Comparison of ENCODE assay signal across 8 mouse cellular contexts in genomic region chr7:12835779-12836178, GRCm38 (mm10). TPM values are rescaled to one million over a fixed set of nuclear protein-coding genes. Genes with fewer than 3 reads are reported as not detected.
DNase-seq lines count a peak whose midpoint lies in the region; ATAC-seq and TF ChIP-seq lines count a peak whose summit lies in the region.

No protein-coding gene starts in this region.

- TF ChIP-seq CTCF in CH12.LX (conservative IDR thresholded peaks at IDR 0.05 in 1 of 2, IDR thresholded peaks at IDR 0.05 in 1 of 2; ENCODE audit: low read depth in 2 of 2, low read length in 2 of 2), result no peak

- dilution Hi-C loops in CH12.LX (cut with MboI; ENCODE audit: extremely low pct_ligation_motif_present, extremely low pct_unique_long_range_greater_than_20kb, low sequenced_read_pairs), result no loop called here

- H3K4me2 ChIP-seq in CH12.LX (ENCODE audit: insufficient read depth, low read depth, poor library complexity, severe bottlenecking), result peak overlapping the region; percentile 64
- H3K4me2 ChIP-seq in forebrain, embryonic 16.5 days (ENCODE audit: low read length), result peak overlapping the region; percentile 57
- H3K4me2 ChIP-seq in liver, embryonic 15.5 days, result peak overlapping the region; percentile 87

- no peak for TF ChIP-seq POLR2A in CH12.LX (IDR thresholded peaks at IDR 0.05; ENCODE audit: low read depth, low read length)

- H3K9me3 ChIP-seq in heart, embryonic 10.5 days, result peaks cover 32% of the 10 kb centered on the region
- peaks cover 43% of the 10 kb centered on the region for H3K9me3 ChIP-seq in CH12.LX (replicated peaks; ENCODE audit: low read length)
- peaks cover 33% of the 10 kb centered on the region for H3K9me3 ChIP-seq in forebrain, embryonic 16.5 days (ENCODE audit: control insufficient read depth, low read length)
- H3K9me3 ChIP-seq in liver, embryonic 15.5 days (replicated peaks), result no peaks in the 10 kb centered on the region

- 96% methylated on average over 4 of the region's 4 CpGs for WGBS in heart, embryonic 10.5 days
- WGBS in forebrain, embryonic 16.5 days, result 96% methylated on average over 4 of the region's 4 CpGs
- 73% methylated on average over 4 of the region's 4 CpGs for WGBS in liver, embryonic 15.5 days (ENCODE audit: insufficient replicate concordance)

- no peak for ATAC-seq in forebrain, embryonic 16.5 days
- ATAC-seq in liver, embryonic 15.5 days (ENCODE audit: insufficient read depth), result no peak
- no peak for ATAC-seq in cerebellum, adult (ENCODE audit: insufficient number of reproducible peaks, low FRiP score, low TSS enrichment)

- peaks cover 15% of the 10 kb centered on the region for H3K79me2 ChIP-seq in CH12.LX (replicated peaks; ENCODE audit: control insufficient read depth, extremely low read depth, insufficient read depth, poor library complexity, severe bottlenecking)

- H3K36me3 ChIP-seq in heart, embryonic 10.5 days, result peaks cover 49% of the 10 kb centered on the region
- peaks cover 34 to 47% of the 10 kb centered on the region in 2 experiments for H3K36me3 ChIP-seq in CH12.LX (replicated peaks in 1 of 2; ENCODE audit: control insufficient read depth in 1 of 2, insufficient read depth in 1 of 2, low read length in 1 of 2)
- peaks cover 42% of the 10 kb centered on the region for H3K36me3 ChIP-seq in forebrain, embryonic 16.5 days (ENCODE audit: control insufficient read depth, insufficient read depth)
- peaks cover 45% of the 10 kb centered on the region for H3K36me3 ChIP-seq in liver, embryonic 15.5 days (replicated peaks)

- no peaks in the 10 kb centered on the region for H3K27me3 ChIP-seq in heart, embryonic 10.5 days (ENCODE audit: insufficient read depth, poor library complexity, severe bottlenecking)
- H3K27me3 ChIP-seq in CH12.LX (replicated peaks), result no peaks in the 10 kb centered on the region
- no peaks in the 10 kb centered on the region for H3K27me3 ChIP-seq in forebrain, embryonic 16.5 days (replicated peaks; ENCODE audit: control insufficient read depth, insufficient read depth, low read length)
- H3K27me3 ChIP-seq in liver, embryonic 15.5 days, result no peaks in the 10 kb centered on the region

- no peak for TF ChIP-seq RAD21 in CH12.LX (IDR thresholded peaks at IDR 0.05; ENCODE audit: low read depth, low read length)

- H3K9ac ChIP-seq in CH12.LX (ENCODE audit: insufficient read depth, low read depth), result peak overlapping the region; percentile 92
- H3K9ac ChIP-seq in forebrain, embryonic 16.5 days (replicated peaks; ENCODE audit: low read depth, low read length), result no peak overlapping the region
- H3K9ac ChIP-seq in liver, embryonic 15.5 days, result no peak overlapping the region

- H3K4me1 ChIP-seq in heart, embryonic 10.5 days, result no peaks in the 10 kb centered on the region
- peaks cover 0 to 13% of the 10 kb centered on the region in 2 experiments; a peak in 2 of 4 replicates for H3K4me1 ChIP-seq in CH12.LX (ENCODE audit: control insufficient read depth in 1 of 2, insufficient read depth in 2 of 2)
- H3K4me1 ChIP-seq in forebrain, embryonic 16.5 days (replicated peaks; ENCODE audit: control insufficient read depth, insufficient read depth, low read length), result peaks cover 3% of the 10 kb centered on the region; the same call in 1 of the 2 replicates
- H3K4me1 ChIP-seq in liver, embryonic 15.5 days (replicated peaks), result peaks cover 21% of the 10 kb centered on the region

- DNase-seq in heart, embryonic 10.5 days (ENCODE audit: low spot score), result no peak
- no peak for DNase-seq in heart, postnatal 14 days
- no peak for DNase-seq in CH12.LX (ENCODE audit: extremely low read depth)
- no peak for DNase-seq in adrenal gland, postnatal 14 days
- no peak for DNase-seq in ovary, adult 18-20 months (ENCODE audit: low spot score)

- intact Hi-C loops in heart, postnatal 14 days (cut with DNase I), result loop anchor here (5.0 kb wide), 1 partner anchor 47 kb away; the partner anchor contains the start of gene Zfp128

- in situ Hi-C loops in CH12.LX (cut with MboI; ENCODE audit: low pct_ligation_motif_present, low pct_unique_long_range_greater_than_20kb, low sequenced_read_pairs), result no loop called here

- no peak for TF ChIP-seq EP300 in CH12.LX (IDR thresholded peaks at IDR 0.05; ENCODE audit: low read length)

- peak overlapping the region; percentile 71 for H3K4me3 ChIP-seq in heart, embryonic 10.5 days
- peak overlapping the region; percentile 74 to 91 (median 83) for H3K4me3 ChIP-seq in CH12.LX (replicated peaks in 1 of 3; ENCODE audit: low read depth in 2 of 3, low read length in 2 of 3, poor library complexity in 1 of 3)
- H3K4me3 ChIP-seq in forebrain, embryonic 16.5 days (replicated peaks; ENCODE audit: low read length), result peak overlapping the region; percentile 64
- peak overlapping the region; percentile 75 for H3K4me3 ChIP-seq in liver, embryonic 15.5 days (replicated peaks)

- H3K27ac ChIP-seq in heart, embryonic 10.5 days, result no peak overlapping the region
- no peak overlapping the region for H3K27ac ChIP-seq in CH12.LX (ENCODE audit: insufficient read depth, low read depth)
- H3K27ac ChIP-seq in forebrain, embryonic 16.5 days (ENCODE audit: low read length), result no peak overlapping the region
- H3K27ac ChIP-seq in liver, embryonic 15.5 days (replicated peaks), result no peak overlapping the region

TF ChIP-seq in CH12.LX, 34 proteins besides CTCF, POLR2A, EP300 and RAD21:
- TF ChIP-seq JUND (conservative IDR thresholded peaks at IDR 0.05; ENCODE audit: low read depth, low read length) (no peak), ZNF384 (IDR thresholded peaks at IDR 0.05; ENCODE audit: low read depth, low read length) (peak; percentile 68)

RNA-seq across cellular contexts. Expression of gene Zfp110, which starts 1.2 kb away (rescaled TPM):
- 24.1 and 25.4 TPM in 2 replicates for polyA plus RNA-seq in heart, embryonic 10.5 days (2016; fragmentation: Nextera tagmentation; extraction: Ambion mirVana)
- total RNA-seq in heart, postnatal 14 days (2021), result 10 to 100 TPM; 15.1 to 17.3 TPM
- total RNA-seq in CH12.LX (2012; rRNA removed) (29.3 and 31.0 TPM in 2 replicates), CH12.LX (2014; rRNA removed) (26.6 and 31.5 TPM in 2 replicates)
- 14.8 and 16.2 TPM in 2 replicates for polyA plus RNA-seq in CH12.LX (2012; ENCODE audit: insufficient read length, low read depth)
- polyA plus RNA-seq in forebrain, embryonic 16.5 days (2015; fragmentation: Nextera tagmentation; extraction: Ambion mirVana), result 42.0 and 43.0 TPM in 2 replicates
- polyA plus RNA-seq in liver, embryonic 15.5 days (2015; fragmentation: Nextera tagmentation; extraction: Ambion mirVana), result 10.8 and 12.3 TPM in 2 replicates
- 22.8 and 23.2 TPM in 2 replicates for total RNA-seq in adrenal gland, postnatal 14 days (2021)

RNA-seq across cellular contexts. Expression of gene Zfp329, which starts 17.1 kb away (rescaled TPM):
- polyA plus RNA-seq in heart, embryonic 10.5 days (2016; fragmentation: Nextera tagmentation; extraction: Ambion mirVana), result 11.7 and 13.6 TPM in 2 replicates
- total RNA-seq in heart, postnatal 14 days (2021), result 1 to 10 TPM; 8.6 to 9.3 TPM
- 4.4 and 4.5 TPM in 2 replicates for total RNA-seq in CH12.LX (2012; rRNA removed)
- total RNA-seq in CH12.LX (2014; rRNA removed), result 3.9 and 7.2 TPM in 2 replicates
- 4.3 and 4.5 TPM in 2 replicates for polyA plus RNA-seq in CH12.LX (2012; ENCODE audit: insufficient read length, low read depth)
- 27.5 and 32.1 TPM in 2 replicates for polyA plus RNA-seq in forebrain, embryonic 16.5 days (2015; fragmentation: Nextera tagmentation; extraction: Ambion mirVana)
- 1.6 and 1.9 TPM in 2 replicates for polyA plus RNA-seq in liver, embryonic 15.5 days (2015; fragmentation: Nextera tagmentation; extraction: Ambion mirVana)
- total RNA-seq in adrenal gland, postnatal 14 days (2021), result 9.0 and 11.8 TPM in 2 replicates

RNA-seq across cellular contexts. Expression of gene Zscan18, which starts 32.3 kb away (rescaled TPM):
- polyA plus RNA-seq in heart, embryonic 10.5 days (2016; fragmentation: Nextera tagmentation; extraction: Ambion mirVana), result 10.7 and 10.8 TPM in 2 replicates
- total RNA-seq in heart, postnatal 14 days (2021), result 1 to 10 TPM; 1.4 TPM
- total RNA-seq in CH12.LX (2012; rRNA removed), result 1.6 and 1.8 TPM in 2 replicates
- 0.56 and 1.4 TPM in 2 replicates for total RNA-seq in CH12.LX (2014; rRNA removed)
- polyA plus RNA-seq in CH12.LX (2012; ENCODE audit: insufficient read length, low read depth), result 1.3 and 1.6 TPM in 2 replicates
- polyA plus RNA-seq in forebrain, embryonic 16.5 days (2015; fragmentation: Nextera tagmentation; extraction: Ambion mirVana), result 27.9 and 30.9 TPM in 2 replicates
- polyA plus RNA-seq in liver, embryonic 15.5 days (2015; fragmentation: Nextera tagmentation; extraction: Ambion mirVana), result 0.24 and 0.44 TPM in 2 replicates
- total RNA-seq in adrenal gland, postnatal 14 days (2021), result 2.8 and 3.7 TPM in 2 replicates

RNA-seq across cellular contexts. Expression of gene Zfp128, which starts 45.2 kb away (rescaled TPM):
- polyA plus RNA-seq in heart, embryonic 10.5 days (2016; fragmentation: Nextera tagmentation; extraction: Ambion mirVana), result 3.1 TPM in 2 replicates
- 1 to 10 TPM; 3.9 to 4.0 TPM for total RNA-seq in heart, postnatal 14 days (2021)
- total RNA-seq in CH12.LX (2012; rRNA removed) (1.2 and 1.4 TPM in 2 replicates), CH12.LX (2014; rRNA removed) (0.96 and 1.2 TPM in 2 replicates)
- polyA plus RNA-seq in CH12.LX (2012; ENCODE audit: insufficient read length, low read depth), result 0.61 and 0.78 TPM in 2 replicates
- 9.0 and 10.2 TPM in 2 replicates for polyA plus RNA-seq in forebrain, embryonic 16.5 days (2015; fragmentation: Nextera tagmentation; extraction: Ambion mirVana)
- polyA plus RNA-seq in liver, embryonic 15.5 days (2015; fragmentation: Nextera tagmentation; extraction: Ambion mirVana), result 0.47 and 0.62 TPM in 2 replicates
- 3.7 and 4.7 TPM in 2 replicates for total RNA-seq in adrenal gland, postnatal 14 days (2021)
